Mouse (Mus musculus) liver, embryonic 11.5 days (tissue): ENCODE measurements at regions not wholly inside any gene's neighbourhood (a gene's known extent, or its start where the extent isn't known, plus 50 kb on each side); places are given as distances from the start of the nearest gene placed in this dataset.

Experiments used
- ATAC-seq: fragments of 200-750 bp; cut with Nextera tagmentation; replicated peaks from 2 replicates; pipeline ENCODE4 v1.8.0; 2017; ENCODE audit warnings: moderate number of reproducible peaks, mild to moderate bottlenecking, moderate TSS enrichment, moderate library complexity; ENCODE audit not compliant: low FRiP score
- DNase-seq: peaks from one replicate; pipeline ENCODE4 v3.0.0-alpha.2; 2017; ENCODE audit warnings: low spot score
- H3K27ac ChIP-seq: fragments of 300-500 bp; sonication (generic); 2 replicates; pipeline ENCODE4 v1.5.1; 2014; ENCODE audit warnings: mild to moderate bottlenecking, low read depth, low read length, control low read depth
- H3K27me3 ChIP-seq: fragments of 300-500 bp; sonication (generic); replicated peaks from 2 replicates; pipeline ENCODE4 v1.6.1; 2014; ENCODE audit warnings: low read length, mixed read lengths; ENCODE audit not compliant: control insufficient read depth, insufficient read depth
- H3K36me3 ChIP-seq: fragments of 300-500 bp; sonication (generic); 2 replicates; pipeline ENCODE4 v1.6.1; 2014; ENCODE audit warnings: mild to moderate bottlenecking, low read length, moderate library complexity, mixed read lengths; ENCODE audit not compliant: control insufficient read depth, insufficient read depth
- H3K4me1 ChIP-seq: fragments of 300-500 bp; sonication (generic); replicated peaks from 2 replicates; pipeline ENCODE4 v1.6.1; 2014; ENCODE audit warnings: low read length, mixed read lengths; ENCODE audit not compliant: control insufficient read depth, insufficient read depth
- H3K4me2 ChIP-seq: fragments of 300-500 bp; sonication (generic); 2 replicates; pipeline ENCODE4 v1.6.1; 2014; ENCODE audit warnings: mild to moderate bottlenecking, control low read depth, moderate library complexity
- H3K4me3 ChIP-seq: fragments of 300-500 bp; sonication (generic); 2 replicates; pipeline ENCODE4 v1.5.1; 2014; ENCODE audit warnings: low read depth, low read length, control low read depth
- H3K9ac ChIP-seq: fragments of 300-500 bp; sonication (generic); 2 replicates; pipeline ENCODE4 v1.6.1; 2014; ENCODE audit warnings: low read depth, low read length, control low read depth
- H3K9me3 ChIP-seq: fragments of 300-500 bp; sonication (generic); 2 replicates; pipeline ENCODE4 v1.6.1; 2016; ENCODE audit warnings: low read length, inconsistent platforms, mixed read lengths; ENCODE audit not compliant: control insufficient read depth
- WGBS: fragments of 180-500 bp; shearing (Covaris S2); extraction: QIAGEN DNeasy Blood & Tissue Kit; methylation state at CpG from one replicate; pipeline ENCODE4 v1.1.7; 2014; 5-methylcytosine and 5-hydroxymethylcytosine counted together

DNA sequence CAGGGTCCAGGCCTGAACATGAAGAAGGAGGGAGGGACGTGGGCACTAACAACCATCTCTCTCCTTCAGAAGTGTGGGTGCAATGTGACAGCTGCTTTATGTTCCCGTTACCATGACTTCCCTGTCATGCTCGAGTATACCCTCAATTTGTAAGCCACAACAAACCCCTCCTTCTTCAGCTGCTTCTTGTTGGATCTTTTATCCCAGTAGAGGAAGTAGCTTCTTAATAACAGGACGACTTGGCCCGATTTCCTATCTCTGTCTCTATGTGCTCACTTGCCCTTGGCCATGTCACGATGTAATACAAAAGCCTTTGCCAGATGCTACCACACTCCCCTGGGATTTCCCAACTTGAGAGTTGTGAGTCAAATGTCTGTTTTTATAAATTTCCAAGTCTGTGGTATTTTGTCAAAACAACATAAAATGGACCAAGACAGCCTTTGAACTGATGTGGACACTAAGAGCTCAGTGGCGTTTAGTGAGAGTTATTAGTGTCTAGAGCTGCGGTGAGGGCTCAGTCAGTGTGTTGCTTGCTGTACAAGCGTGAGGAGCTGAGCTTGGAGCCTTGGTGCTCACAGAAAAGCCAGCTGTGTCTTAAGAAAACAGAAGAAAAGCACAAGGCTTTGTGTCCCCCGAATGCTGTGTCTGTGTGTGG is 138.8 kb upstream of the Ddhd1 start:
- Histone ChIP-seq H3K4me2 (no peak overlapping the region), H3K27me3 (no peaks in the 10 kb centered on the region), H3K36me3 (no peaks in the 10 kb centered on the region), H3K9me3 (no peaks in the 10 kb centered on the region), H3K4me1 (no peaks in the 10 kb centered on the region), H3K27ac (no peak overlapping the region), H3K9ac (no peak overlapping the region), H3K4me3 (no peak overlapping the region)
- no peak for DNase-seq
- 78% methylated on average over 10 of the region's 10 CpGs for WGBS
- no peak for ATAC-seq

DNA sequence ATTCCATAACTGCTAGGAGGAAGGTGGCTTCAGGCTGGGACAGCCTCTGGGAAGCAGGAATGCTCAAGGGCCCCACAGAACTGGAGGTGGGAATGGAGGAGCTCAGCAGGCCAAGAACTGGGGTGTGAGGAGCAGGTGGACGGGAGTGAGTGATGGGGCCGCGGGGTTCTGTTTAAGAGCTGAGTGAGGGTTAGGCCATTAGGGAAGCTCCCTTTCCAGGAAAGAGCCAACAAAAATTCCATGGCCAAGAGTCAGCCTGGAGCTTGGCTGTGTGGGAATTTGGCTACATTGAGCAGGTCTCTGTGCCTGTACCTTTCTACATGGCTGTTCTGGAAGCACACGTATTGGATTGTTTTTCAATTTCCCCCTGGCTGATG is 139.4 kb upstream of the Ddhd1 start:
- Histone ChIP-seq H3K9me3 (no peaks in the 10 kb centered on the region), H3K4me2 (no peak overlapping the region), H3K27me3 (no peaks in the 10 kb centered on the region), H3K9ac (no peak overlapping the region), H3K36me3 (no peaks in the 10 kb centered on the region), H3K4me1 (no peaks in the 10 kb centered on the region), H3K27ac (no peak overlapping the region), H3K4me3 (no peak overlapping the region)
- DNase-seq (no peak), ATAC-seq (no peak)
- 85% methylated on average over 4 of the region's 4 CpGs for WGBS

DNA sequence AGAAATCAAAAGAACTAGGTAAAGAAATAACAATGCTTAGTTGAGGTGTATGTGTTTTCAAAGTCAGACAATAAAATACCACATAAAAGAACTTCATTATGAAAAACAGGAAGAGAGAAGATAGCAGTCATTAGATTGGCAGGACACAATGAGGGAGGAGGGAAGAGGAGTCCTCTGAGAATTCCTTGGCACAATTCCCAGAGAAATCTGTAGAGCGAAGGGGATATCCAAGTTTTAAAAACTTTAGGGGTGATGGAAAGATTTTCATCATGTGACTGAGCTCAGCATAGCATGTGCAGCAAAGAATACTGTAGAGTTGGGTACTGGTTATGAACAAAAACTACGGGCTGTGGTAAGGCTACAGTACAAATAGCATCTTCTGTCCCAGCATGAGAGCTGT is 141.3 kb upstream of the Ddhd1 start:
- Histone ChIP-seq H3K4me2 (no peak overlapping the region), H3K36me3 (no peaks in the 10 kb centered on the region), H3K4me3 (no peak overlapping the region), H3K9me3 (no peaks in the 10 kb centered on the region), H3K27me3 (no peaks in the 10 kb centered on the region), H3K4me1 (no peaks in the 10 kb centered on the region), H3K9ac (no peak overlapping the region), H3K27ac (no peak overlapping the region)
- no peak for DNase-seq
- no peak for ATAC-seq
- 68% methylated on average over 2 of the region's 2 CpGs for WGBS

DNA sequence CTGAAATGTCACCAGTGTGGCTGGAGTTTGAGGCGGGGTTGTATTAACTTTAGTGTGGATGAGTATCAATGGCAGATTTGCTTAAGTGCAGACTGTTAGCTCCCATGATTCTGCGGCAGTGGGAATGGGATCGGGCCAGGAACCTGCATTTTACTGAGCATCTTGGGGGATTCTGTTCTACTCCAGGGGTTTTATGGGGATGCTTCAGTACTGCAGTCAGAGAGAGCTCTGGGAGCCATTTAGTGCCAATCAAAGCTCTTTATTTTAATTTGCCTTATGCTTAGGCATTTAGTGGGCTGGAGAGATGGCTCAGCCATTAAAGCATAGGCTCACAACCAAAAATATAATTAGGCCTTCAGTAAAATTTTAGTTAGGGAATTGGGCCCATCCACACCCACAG is 148.0 kb upstream of the Ddhd1 start:
- Histone ChIP-seq H3K4me1 (no peaks in the 10 kb centered on the region), H3K9me3 (no peaks in the 10 kb centered on the region), H3K4me2 (no peak overlapping the region), H3K9ac (no peak overlapping the region), H3K4me3 (no peak overlapping the region), H3K27ac (no peak overlapping the region), H3K36me3 (no peaks in the 10 kb centered on the region), H3K27me3 (no peaks in the 10 kb centered on the region)
- ATAC-seq, result no peak
- no peak for DNase-seq
- 87% methylated on average over 3 of the region's 3 CpGs for WGBS

DNA sequence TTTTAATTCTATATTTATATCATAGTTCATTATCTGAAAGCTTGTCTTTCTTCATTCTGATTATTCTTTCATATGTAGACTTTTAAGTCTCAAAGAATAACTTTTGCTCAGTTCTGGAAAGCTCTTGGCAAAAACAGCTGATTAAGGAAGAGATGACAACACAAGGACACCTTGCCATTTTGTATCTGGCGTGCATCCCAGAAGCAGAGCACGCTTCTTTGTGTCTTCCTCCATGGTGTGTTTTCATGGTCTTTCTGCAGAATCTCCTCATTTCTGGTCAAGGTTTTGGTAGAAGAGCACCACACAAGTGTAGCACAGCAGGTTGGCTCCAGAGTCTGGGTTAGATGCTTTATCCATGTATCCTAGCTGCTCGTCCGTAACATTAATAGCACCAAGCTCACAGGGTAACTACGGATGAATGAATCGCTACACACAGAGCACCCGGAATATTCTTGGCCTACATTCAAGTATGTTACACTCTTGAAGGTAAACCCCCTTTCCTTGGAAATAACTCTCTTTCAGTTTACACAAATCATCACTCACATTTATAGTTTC is 148.9 kb upstream of the Ddhd1 start:
- Histone ChIP-seq H3K4me1 (no peaks in the 10 kb centered on the region), H3K9ac (no peak overlapping the region), H3K9me3 (no peaks in the 10 kb centered on the region), H3K4me3 (no peak overlapping the region), H3K27ac (no peak overlapping the region), H3K27me3 (no peaks in the 10 kb centered on the region), H3K36me3 (no peaks in the 10 kb centered on the region), H3K4me2 (no peak overlapping the region)
- ATAC-seq, result no peak
- WGBS, result 94% methylated on average over 7 of the region's 7 CpGs
- no peak for DNase-seq

DNA sequence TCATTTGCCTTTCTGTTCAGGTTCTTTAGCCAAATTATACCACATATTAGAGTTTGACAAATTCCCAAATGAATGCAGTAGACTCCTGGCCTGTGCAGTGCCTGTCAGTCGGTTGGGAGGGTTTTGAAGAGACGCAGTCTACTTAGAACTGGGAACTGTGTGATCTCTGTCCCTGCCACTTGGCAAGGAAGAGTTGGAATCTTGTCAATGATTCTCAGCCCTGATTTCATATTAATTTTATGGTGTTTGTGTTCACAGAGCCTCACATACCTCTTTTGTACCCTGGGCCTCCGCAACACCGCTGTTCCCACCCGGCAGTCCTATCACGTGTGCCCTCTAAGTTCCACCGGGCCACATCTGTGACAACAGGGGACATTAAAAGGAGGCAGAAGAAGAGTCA is 149.8 kb upstream of the Ddhd1 start:
- Histone ChIP-seq H3K4me1 (no peaks in the 10 kb centered on the region), H3K4me3 (no peak overlapping the region), H3K9me3 (no peaks in the 10 kb centered on the region), H3K4me2 (no peak overlapping the region), H3K36me3 (no peaks in the 10 kb centered on the region), H3K27me3 (no peaks in the 10 kb centered on the region), H3K27ac (no peak overlapping the region), H3K9ac (no peak overlapping the region)
- ATAC-seq (no peak), DNase-seq (no peak)
- WGBS, result 93% methylated on average over 7 of the region's 7 CpGs

DNA sequence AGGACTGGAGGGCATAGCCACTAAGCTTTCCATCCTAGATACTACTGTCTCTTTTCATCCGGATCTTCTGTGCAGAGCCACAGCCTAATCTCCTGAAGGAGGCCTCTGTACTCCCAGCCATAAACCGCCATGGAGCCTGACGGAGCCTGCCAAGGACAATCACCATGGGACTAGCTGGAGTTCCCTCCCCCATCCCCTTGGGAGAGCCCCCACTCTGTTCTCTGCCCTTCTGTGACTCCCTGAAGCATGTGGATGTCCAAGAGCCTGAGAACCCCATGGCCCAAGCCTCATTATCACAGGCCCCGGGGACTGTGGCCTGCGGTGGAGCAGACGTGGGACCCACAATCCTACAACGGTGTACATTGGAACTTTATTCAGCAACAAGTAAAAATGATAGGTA is 151.5 kb upstream of the Ddhd1 start:
- no peak overlapping the region for H3K4me2 ChIP-seq
- no peaks in the 10 kb centered on the region for H3K4me1 ChIP-seq
- H3K9me3 ChIP-seq, result no peaks in the 10 kb centered on the region
- H3K4me3 ChIP-seq, result no peak overlapping the region
- H3K27me3 ChIP-seq, result no peaks in the 10 kb centered on the region
- H3K9ac ChIP-seq, result no peak overlapping the region
- no peak overlapping the region for H3K27ac ChIP-seq
- DNase-seq (no peak), ATAC-seq (no peak)
- 88% methylated on average over 7 of the region's 7 CpGs for WGBS
- no peaks in the 10 kb centered on the region for H3K36me3 ChIP-seq

DNA sequence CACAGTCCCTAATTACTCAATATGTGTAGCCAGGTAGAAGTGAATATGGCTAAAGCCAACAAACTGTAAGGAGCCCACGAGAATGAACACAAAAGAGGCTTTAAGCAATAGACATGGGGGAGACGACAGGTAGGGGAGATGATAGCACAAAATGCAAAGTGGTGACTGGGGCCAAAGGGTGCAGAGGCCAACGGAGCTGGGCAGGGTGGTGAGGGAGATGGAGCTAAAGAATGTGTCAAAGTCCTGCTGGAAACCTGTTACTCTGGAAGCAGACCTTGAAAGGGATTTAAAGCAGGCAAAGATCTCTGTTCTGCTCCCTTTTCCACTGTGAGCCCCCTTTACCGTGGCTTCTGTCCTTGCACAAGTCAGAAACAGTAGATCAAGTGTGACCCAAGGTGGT is 152.2 kb upstream of the Ddhd1 start:
- no peak for ATAC-seq
- no peak overlapping the region for H3K27ac ChIP-seq

DNA sequence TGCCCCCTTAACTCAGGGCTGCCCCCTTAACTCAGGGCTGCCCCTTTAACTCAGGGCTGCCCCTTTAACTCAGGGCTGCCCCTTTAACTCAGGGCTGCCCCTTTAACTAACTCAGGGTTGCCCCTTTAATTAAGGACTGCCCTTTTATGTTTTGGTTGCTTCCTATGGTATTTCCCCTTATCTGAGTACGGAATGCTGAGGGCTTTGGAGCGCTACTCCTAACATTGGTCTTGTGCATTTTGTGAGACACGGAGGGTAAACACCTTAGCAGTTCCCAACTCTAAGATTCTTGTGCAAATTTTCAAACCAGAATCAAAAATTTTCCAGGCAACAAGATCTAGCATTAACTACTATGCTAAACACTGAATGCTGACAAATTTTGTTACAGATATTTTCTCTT is 152.7 kb upstream of the Ddhd1 start:
- Histone ChIP-seq H3K27ac (no peak overlapping the region), H3K9me3 (no peaks in the 10 kb centered on the region), H3K4me1 (no peaks in the 10 kb centered on the region), H3K27me3 (no peaks in the 10 kb centered on the region), H3K36me3 (no peaks in the 10 kb centered on the region), H3K4me2 (no peak overlapping the region), H3K9ac (no peak overlapping the region), H3K4me3 (no peak overlapping the region)
- WGBS, result 66% methylated on average over 3 of the region's 3 CpGs
- ATAC-seq, result no peak
- DNase-seq, result no peak

More for the DNA sequence above, 152.2 kb upstream of the Ddhd1 start:
- DNase-seq, result no peak
- Histone ChIP-seq H3K4me3 (no peak overlapping the region), H3K27me3 (no peaks in the 10 kb centered on the region), H3K9ac (no peak overlapping the region), H3K9me3 (no peaks in the 10 kb centered on the region), H3K4me2 (no peak overlapping the region), H3K4me1 (no peaks in the 10 kb centered on the region), H3K36me3 (no peaks in the 10 kb centered on the region)
- 51% methylated on average over 4 of the region's 4 CpGs for WGBS
